Mouse (Mus musculus): ENCODE results near the gene Mthfd2l. TPM values are rescaled to one million over a fixed set of nuclear protein-coding genes. Genes with fewer than 3 reads are reported as not detected.
A peak's percentile ranks its signal among the peaks of the same experiment; 100 is the strongest.

Mthfd2l gene
- total and polyA plus RNA-seq, 2 experiments from 2014 or later: 58.8 to 84.7 TPM

DNA sequence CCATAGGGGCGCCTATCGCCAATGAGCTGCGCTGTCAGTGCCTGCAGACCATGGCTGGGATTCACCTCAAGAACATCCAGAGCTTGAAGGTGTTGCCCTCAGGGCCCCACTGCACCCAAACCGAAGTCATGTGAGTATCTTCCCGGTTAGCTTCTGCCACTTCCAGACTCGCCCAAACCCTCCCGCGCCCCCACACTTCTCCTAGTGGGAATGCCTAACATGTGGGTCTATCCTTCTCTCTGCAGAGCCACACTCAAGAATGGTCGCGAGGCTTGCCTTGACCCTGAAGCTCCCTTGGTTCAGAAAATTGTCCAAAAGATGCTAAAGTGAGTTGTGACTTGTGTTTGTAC, 39.5 kb upstream of the Mthfd2l start:
- Histone ChIP-seq H3K27ac (no peak overlapping the region), H3K4me2 (ENCODE audit: low read depth, low read length) (peak overlapping the region; percentile 96), H3K9ac (replicated peaks; ENCODE audit: low read length) (peak overlapping the region; percentile 52), H3K4me3 (ENCODE audit: low read length) (peak overlapping the region; percentile 52), H3K9me3 (ENCODE audit: low read length) (no peaks in the 10 kb centered on the region), H3K4me1 (ENCODE audit: insufficient read depth, low read length) (no peaks in the 10 kb centered on the region), H3K36me3 (ENCODE audit: insufficient read depth, low read length) (no peaks in the 10 kb centered on the region), H3K27me3 (ENCODE audit: insufficient read depth, low read length) (no peaks in the 10 kb centered on the region; the same call in 1 of the 2 replicates)
- WGBS: 24% methylated on average over 10 of the region's 10 CpGs
- DNase-seq (ENCODE audit: low spot score) (no peak), ATAC-seq (no peak)
- TF ChIP-seq CTCF (IDR thresholded peaks at IDR 0.05; ENCODE audit: low read depth): no peak

DNA sequence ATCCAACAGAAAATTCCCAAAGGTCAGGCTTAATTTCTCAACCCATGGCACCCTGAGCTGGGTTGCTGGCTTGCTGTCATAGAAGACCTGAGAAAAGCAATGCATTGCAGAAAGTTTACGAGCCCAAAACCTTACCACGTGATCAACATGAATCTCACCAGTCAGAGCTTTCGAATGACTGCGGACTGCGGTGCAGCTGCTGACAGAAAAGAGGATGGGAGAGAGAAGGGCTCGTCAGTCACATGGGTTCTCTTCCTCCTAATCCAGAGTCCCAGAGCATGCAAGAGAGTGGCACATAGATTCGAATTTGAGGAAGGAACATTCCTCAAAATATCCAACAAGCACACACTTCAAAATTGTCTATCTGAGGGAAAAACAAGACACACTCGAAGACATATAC, 36.7 kb upstream of the Mthfd2l start:
- Histone ChIP-seq H3K4me2 (ENCODE audit: low read depth, low read length) (no peak overlapping the region), H3K9ac (replicated peaks; ENCODE audit: low read length) (no peak overlapping the region), H3K27me3 (ENCODE audit: insufficient read depth, low read length) (no peaks in the 10 kb centered on the region; the same call in 1 of the 2 replicates), H3K27ac (no peak overlapping the region), H3K4me3 (ENCODE audit: low read length) (no peak overlapping the region), H3K4me1 (ENCODE audit: insufficient read depth, low read length) (no peaks in the 10 kb centered on the region), H3K36me3 (ENCODE audit: insufficient read depth, low read length) (no peaks in the 10 kb centered on the region), H3K9me3 (ENCODE audit: low read length) (no peaks in the 10 kb centered on the region)
- TF ChIP-seq CTCF (IDR thresholded peaks at IDR 0.05; ENCODE audit: low read depth): no peak
- ATAC-seq (no peak), DNase-seq (ENCODE audit: low spot score) (no peak)
- 77% methylated on average over 8 of the region's 8 CpGs for WGBS

DNA sequence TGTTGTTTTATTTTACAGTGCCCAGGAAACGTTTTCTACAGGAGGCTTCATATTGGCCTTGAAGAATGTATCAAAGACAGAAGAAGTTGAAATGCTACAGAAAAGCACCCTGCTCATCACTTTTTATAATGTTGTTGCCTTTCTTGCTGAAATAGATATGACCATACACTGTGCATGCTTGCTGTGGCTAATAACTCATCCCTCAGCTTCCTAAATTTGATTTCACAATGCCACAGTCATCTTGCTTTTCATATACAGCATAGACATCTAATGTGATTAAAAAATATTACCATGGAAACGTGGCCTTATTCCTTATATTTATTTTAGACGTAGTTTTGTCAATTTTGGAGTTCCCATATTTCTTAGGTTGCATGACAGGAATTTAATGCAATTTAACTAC, 33.5 kb upstream of the Mthfd2l start:
- no peak overlapping the region for H3K4me2 ChIP-seq (ENCODE audit: low read depth, low read length)
- H3K9ac ChIP-seq (replicated peaks; ENCODE audit: low read length): no peak overlapping the region
- no peak for DNase-seq (ENCODE audit: low spot score)
- 66% methylated on average over 3 of the region's 3 CpGs for WGBS
- ATAC-seq: no peak
- TF ChIP-seq CTCF (IDR thresholded peaks at IDR 0.05; ENCODE audit: low read depth): no peak
- no peaks in the 10 kb centered on the region for H3K4me1 ChIP-seq (ENCODE audit: insufficient read depth, low read length)
- H3K9me3 ChIP-seq (ENCODE audit: low read length): no peaks in the 10 kb centered on the region
- no peaks in the 10 kb centered on the region for H3K27me3 ChIP-seq (ENCODE audit: insufficient read depth, low read length)
- no peak overlapping the region for H3K27ac ChIP-seq
- H3K36me3 ChIP-seq (ENCODE audit: insufficient read depth, low read length): no peaks in the 10 kb centered on the region
- no peak overlapping the region for H3K4me3 ChIP-seq (ENCODE audit: low read length)

DNA sequence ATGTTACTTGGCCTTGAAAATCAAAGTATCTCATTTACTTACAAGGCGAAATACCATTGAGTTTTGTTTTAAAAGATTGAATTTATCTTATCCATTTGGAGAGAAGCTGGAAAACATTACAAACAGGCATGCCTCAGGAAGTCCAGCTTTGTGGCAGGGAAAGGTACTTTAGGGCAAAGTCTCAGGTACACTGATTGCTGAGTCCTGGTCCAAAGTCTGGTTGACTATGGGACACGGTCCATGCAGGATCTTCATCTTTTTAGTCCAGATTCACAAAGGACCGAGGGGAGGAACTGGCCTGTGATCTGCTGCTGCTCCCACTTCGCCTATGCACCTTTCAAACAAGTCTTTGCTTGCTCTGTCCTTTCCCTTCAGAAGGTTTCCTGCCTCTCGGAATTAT, 31.6 kb upstream of the Mthfd2l start:
- H3K27ac ChIP-seq: no peak overlapping the region
- H3K9me3 ChIP-seq (ENCODE audit: low read length): no peaks in the 10 kb centered on the region
- TF ChIP-seq CTCF (IDR thresholded peaks at IDR 0.05; ENCODE audit: low read depth): no peak
- H3K4me2 ChIP-seq (ENCODE audit: low read depth, low read length): no peak overlapping the region
- no peak overlapping the region for H3K4me3 ChIP-seq (ENCODE audit: low read length)
- DNase-seq (ENCODE audit: low spot score) (no peak), ATAC-seq (no peak)
- 0 out of 2 replicates have a peak, but pooled peaks cover 3% of the 10 kb centered on the region for H3K4me1 ChIP-seq (ENCODE audit: insufficient read depth, low read length)
- H3K9ac ChIP-seq (replicated peaks; ENCODE audit: low read length): no peak overlapping the region
- H3K27me3 ChIP-seq (ENCODE audit: insufficient read depth, low read length): peaks cover 8% of the 10 kb centered on the region
- H3K36me3 ChIP-seq (ENCODE audit: insufficient read depth, low read length): no peaks in the 10 kb centered on the region
- 86% methylated on average over 5 of the region's 5 CpGs for WGBS

DNA sequence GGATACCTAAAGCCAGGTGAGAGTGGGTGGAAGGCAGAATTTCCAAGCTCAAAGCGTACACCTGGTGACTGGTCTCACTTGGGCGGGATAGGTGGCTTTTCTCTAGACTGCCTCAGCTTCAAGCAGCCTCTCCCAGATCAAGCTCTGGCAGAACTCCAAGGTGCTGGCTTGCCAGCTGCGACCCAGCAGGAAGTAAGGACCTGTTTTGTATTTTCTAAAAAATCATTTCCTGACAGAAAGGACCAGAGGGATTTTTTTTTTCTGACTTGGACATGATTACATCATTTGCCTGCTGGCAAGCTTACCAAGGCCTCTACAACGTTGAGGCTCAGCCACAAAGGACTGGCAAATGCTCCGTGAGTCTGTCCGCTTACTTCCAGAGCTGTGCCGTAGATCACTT, 30.8 kb upstream of the Mthfd2l start:
- no peak for ATAC-seq
- 0 out of 2 replicates have a peak, but pooled peaks cover 3% of the 10 kb centered on the region for H3K4me1 ChIP-seq (ENCODE audit: insufficient read depth, low read length)
- no peak overlapping the region for H3K27ac ChIP-seq
- peak; percentile 45 for DNase-seq (ENCODE audit: low spot score)
- WGBS: 31% methylated on average over 7 of the region's 7 CpGs
- H3K27me3 ChIP-seq (ENCODE audit: insufficient read depth, low read length): peaks cover 8% of the 10 kb centered on the region
- TF ChIP-seq CTCF (IDR thresholded peaks at IDR 0.05; ENCODE audit: low read depth): no peak
- H3K9me3 ChIP-seq (ENCODE audit: low read length): no peaks in the 10 kb centered on the region
- H3K4me3 ChIP-seq (ENCODE audit: low read length): no peak overlapping the region
- no peak overlapping the region for H3K9ac ChIP-seq (replicated peaks; ENCODE audit: low read length)
- no peaks in the 10 kb centered on the region for H3K36me3 ChIP-seq (ENCODE audit: insufficient read depth, low read length)
- no peak overlapping the region for H3K4me2 ChIP-seq (ENCODE audit: low read depth, low read length)

DNA sequence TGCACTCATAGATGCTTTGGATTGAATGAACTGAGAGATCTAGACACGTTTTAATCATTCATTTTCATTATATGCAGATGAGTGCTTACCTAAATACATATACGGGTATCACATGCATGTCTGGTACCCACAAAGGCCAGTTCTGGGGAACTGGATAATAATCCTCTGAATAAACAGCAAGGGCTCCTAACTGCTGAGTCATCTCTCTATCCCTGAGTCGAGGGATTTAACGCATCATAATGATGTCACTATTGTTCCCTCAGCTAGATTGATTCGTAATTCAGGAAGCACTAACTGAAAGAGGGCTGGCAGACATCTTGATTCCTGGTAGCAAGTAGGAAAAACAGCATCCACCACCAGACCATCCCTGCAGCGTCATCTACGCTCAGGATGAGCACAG, 30.2 kb upstream of the Mthfd2l start:
- peak; percentile 53; the same call in 1 of the 2 replicates for ATAC-seq
- H3K9me3 ChIP-seq (ENCODE audit: low read length): no peaks in the 10 kb centered on the region
- DNase-seq (ENCODE audit: low spot score): no peak
- H3K27me3 ChIP-seq (ENCODE audit: insufficient read depth, low read length): peaks cover 8% of the 10 kb centered on the region
- no peak for TF ChIP-seq CTCF (IDR thresholded peaks at IDR 0.05; ENCODE audit: low read depth)
- no peak overlapping the region for H3K4me3 ChIP-seq (ENCODE audit: low read length)
- 0 out of 2 replicates have a peak, but pooled peaks cover 3% of the 10 kb centered on the region for H3K4me1 ChIP-seq (ENCODE audit: insufficient read depth, low read length)
- no peak overlapping the region for H3K27ac ChIP-seq
- H3K9ac ChIP-seq (replicated peaks; ENCODE audit: low read length): no peak overlapping the region
- no peak overlapping the region for H3K4me2 ChIP-seq (ENCODE audit: low read depth, low read length)
- no peaks in the 10 kb centered on the region for H3K36me3 ChIP-seq (ENCODE audit: insufficient read depth, low read length)
- whole genome bisulfite sequencing: 64% methylated on average over 7 of the region's 7 CpGs

DNA sequence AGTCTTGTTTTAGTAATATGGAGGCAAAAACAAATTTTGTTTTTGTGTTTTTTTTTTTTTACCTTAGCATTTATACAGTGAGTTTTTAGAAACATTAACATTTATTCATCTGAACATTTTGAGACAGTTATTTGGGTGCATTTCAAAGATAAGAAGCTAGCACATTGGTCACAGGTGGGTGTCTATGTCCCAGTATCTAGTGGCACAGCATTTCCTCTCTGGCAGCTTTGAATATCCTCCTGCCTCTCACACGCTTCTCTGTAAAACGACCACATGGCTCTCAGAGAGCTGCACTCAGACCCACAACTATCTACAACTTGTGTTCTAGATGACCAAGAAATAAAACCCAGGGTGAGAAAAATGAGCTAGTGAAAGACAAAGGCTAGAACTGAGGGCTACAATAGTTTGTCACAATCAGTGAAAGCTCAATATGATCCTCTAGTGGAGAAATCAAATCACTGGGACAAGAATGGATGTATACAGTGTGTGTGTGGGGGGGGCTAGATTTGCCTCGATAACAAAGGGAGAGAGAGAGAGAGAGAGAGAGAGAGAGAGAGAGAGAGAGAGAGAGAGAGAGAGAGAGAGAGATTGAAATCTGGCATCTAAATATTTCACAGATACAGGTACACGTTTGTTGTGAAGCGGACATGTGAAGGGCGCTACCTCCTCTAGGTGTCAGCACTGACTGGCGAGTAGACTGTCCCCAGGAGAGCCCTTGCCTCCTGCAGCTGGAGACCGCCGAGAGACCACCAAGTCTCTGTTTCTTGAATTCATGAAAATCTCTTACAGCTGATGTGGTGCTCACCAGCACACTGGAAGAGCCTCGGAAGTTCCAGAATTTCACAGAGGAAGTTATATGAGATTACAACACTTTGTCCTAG, 28.3 kb upstream of the Mthfd2l start:
- no peak overlapping the region for H3K9ac ChIP-seq (replicated peaks; ENCODE audit: low read length)

More for the DNA sequence above, 28.3 kb upstream of the Mthfd2l start:
- Histone ChIP-seq H3K4me3 (ENCODE audit: low read length) (peak overlapping the region; percentile 31), H3K4me1 (ENCODE audit: insufficient read depth, low read length) (0 out of 2 replicates have a peak, but pooled peaks cover 3% of the 10 kb centered on the region), H3K4me2 (ENCODE audit: low read depth, low read length) (peak overlapping the region; percentile 66), H3K27me3 (ENCODE audit: insufficient read depth, low read length) (peaks cover 8% of the 10 kb centered on the region), H3K36me3 (ENCODE audit: insufficient read depth, low read length) (no peaks in the 10 kb centered on the region), H3K9me3 (ENCODE audit: low read length) (no peaks in the 10 kb centered on the region), H3K27ac (no peak overlapping the region)
- peak; percentile 68 for ATAC-seq
- 12% methylated on average over 10 of the region's 10 CpGs for WGBS
- DNase-seq (ENCODE audit: low spot score): peak; percentile 41
- TF ChIP-seq CTCF (IDR thresholded peaks at IDR 0.05; ENCODE audit: low read depth): peak; percentile 49

Measured in hindbrain, postnatal 0 days (tissue).